Mouse (Mus musculus) cerebellum, adult 9-10 months (tissue): ENCODE measurements around the gene Myl6.
"Not testable (repeated sequence)": the region's sequence is repeated elsewhere in the genome, so short reads cannot be mapped to it uniquely, and the experiment has no call there.

Experiments
- DNase-seq: peaks from one replicate; pipeline ENCODE4 v3.0.0; 2022

The Myl6 gene

DNA sequence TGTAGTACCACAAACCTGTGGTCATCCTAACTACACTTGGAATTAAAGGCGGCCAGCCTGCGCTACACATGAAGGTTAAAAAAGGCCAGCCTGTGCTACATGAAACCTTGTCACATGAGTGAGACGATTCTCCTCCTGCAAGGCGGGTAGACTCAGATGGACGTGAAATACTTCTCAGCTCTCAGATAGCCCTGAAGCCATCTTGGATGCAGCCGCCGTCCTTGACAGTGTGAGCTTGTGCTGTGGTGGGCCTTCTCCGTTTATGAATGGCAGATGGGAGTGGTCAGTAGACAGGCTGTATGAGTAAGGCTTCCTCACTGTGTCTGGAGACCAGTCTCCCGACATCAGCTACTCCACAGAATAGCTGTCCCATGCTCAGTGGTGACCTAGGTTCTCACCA is 15.3 kb upstream of the Myl6 start:
- no peak for DNase-seq

DNA sequence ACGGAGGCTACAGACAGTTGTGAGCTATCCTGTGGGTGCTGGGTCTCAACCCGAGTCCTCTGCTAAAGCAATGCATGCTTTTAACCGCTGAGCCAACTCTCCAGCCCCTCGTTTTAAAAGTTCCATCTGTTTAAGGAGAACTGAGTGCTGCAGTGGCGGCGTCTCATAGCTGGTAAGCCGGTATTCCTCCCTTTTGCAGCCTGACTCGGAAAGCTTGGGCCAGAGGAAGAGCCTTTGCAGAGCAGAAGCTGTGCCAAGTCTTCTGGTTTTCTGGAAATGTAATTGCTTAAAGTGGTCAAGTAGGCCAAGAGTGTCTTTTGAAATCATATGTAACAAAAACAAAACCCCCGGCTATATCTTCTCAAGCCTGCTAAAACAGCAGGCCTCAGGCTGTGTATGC is 14.3 kb upstream of the Myl6 start:
- DNase-seq, result no peak

DNA sequence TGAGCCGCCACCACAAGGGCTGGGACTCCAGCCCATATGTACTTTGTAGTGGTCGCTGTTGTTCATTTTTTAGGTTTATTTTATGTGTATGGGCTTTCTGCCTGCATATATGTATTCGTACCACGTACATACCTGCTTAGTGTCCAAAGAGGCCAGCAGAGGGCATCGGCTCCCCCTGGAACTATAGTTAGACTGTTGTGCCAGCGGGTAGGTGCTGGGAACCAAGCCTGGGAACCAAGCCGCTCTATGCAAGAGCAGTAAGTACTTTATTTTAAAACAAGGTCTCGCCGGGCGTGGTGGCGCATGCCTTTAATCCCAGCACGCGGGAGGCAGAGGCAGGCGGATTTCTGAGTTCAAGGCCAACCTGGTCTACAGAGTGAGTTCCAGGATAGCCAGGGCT is 12.0 kb upstream of the Myl6 start:
- DNase-seq, result no peak

DNA sequence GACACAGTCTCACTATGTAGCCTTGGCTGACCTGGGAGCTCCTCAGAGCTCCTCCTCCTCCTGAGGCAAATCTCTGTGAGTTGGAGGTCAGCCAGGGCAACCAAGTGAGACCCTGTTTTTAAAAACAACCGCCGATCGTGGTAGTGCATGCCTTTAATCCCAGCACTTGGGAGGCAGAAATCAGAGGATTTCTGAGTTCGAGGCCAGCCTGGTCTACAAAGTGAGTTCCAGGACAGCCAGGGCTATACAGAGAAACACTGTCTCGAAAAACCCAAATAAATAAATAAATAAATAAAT is 11.4 kb upstream of the Myl6 start:
- not testable (repeated sequence) for DNase-seq

DNA sequence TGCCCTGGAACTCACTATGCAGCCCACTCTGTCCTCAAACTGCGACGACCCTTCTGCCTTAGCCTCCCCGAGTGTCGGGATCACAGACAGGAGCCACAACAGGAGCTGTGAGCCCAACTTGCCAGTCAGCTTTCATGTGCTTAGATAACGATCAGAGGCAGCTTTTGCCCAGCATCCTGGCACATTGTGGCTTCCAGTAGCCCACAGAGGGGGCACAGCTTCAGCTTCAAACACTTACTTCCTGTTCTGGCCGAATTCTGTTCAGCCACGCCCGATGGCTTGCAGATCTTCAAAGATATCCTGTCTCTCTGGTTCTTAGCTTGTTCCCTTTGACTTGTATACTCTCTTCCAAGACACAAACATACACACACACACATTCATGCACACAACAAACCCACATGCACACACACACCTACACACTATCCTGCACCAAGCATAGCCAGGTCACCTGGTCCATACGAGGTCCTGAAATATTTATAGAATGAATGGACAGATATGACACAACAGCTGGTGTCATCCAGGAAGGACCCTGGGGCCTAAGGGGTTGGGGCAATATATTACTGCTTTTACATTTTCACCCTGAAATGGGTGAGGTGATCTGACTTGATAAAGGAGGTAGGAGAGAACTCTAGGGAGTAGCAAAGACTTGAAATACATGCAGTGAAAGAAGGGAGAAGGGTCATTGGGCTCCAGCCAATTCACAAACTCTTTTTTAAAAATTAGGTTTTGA is 10.9 kb upstream of the Myl6 start:
- DNase-seq, result no peak

DNA sequence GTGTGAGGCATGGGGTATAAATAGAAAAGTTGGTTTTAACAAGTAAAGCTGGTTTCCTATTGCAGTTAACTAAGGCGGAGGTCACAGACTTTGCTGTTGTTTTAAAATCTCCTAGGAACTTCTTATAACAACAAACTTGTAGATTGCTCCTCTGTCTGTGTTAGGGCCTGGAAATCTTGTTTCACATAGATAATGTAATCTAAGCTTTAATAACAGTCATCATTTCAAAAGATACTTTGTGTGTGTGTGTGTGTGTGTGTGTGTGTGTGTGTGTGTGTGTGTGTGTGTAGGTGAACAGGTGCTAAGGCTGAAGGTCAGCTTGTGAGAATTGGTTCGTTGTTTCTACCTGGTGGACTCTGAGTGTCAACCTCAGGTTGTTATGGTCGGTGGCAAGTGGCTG is 10.1 kb upstream of the Myl6 start:
- DNase-seq, result no peak

DNA sequence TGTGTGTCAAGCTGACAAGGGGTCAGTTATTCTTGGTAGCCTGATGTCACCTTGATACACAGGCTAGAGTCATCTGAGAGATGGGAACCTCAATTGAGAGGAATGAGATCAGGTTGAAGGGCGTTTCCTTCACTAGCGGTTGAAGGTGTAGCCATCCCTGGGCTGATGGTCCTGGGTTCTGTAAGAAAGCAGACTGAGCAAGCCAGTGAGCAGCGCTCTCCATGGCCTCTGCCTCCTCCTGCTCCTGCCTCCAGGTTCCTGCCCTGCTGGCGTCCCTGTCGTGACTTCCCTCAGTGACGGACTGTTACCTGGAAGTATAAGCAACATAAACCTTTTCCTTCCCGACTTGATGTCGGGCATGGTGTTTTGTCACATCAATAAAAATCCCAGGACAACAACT is 9.6 kb upstream of the Myl6 start:
- no peak for DNase-seq

DNA sequence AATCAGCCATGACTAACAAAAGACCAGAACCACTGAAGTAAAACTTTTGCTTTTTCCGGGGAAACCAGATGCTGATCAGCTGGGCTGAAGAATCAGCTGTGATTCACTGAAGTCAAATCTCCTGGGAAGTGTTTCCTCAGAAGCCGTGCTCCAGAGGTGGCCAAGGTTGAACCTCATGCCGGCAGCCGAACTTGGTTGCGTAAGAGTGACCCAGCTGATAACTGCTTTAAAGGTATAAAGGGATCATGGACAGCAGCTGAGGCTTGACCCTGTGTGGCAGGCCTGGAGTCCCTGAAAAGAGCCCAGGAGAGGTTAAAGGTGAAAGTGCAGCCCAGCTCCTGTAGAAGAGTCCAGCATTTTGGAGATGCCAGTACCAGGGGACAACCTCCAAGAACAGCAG is 8.4 kb upstream of the Myl6 start:
- DNase-seq, result no peak

DNA sequence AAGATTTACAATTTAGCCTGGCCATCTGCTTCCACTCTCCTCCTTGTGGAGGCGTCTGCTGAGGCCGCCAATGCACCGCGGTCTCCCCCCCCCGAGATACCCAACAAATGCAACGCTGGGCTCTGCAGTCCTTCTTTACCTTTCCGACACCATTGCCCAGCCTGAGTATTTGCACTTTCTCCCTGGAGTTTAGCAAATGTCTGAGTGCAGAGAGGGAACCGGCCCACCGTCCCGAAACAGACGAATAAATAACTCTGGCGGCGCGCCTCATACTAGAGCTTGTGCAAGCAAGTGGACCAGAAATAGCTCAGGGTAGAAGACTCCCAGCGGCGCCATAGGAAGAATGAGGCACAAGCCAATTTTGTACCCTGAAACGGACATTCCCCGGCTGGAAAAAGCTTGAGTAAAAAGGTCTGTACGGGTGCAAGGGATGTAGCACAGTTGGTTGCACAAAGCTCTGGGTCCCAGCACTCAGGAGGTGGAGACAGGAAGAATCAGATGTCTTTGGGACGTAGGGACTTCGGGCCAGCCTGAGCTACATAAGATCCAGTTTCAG is 5.2 kb upstream of the Myl6 start:
- DNase-seq, result peak; percentile 80

DNA sequence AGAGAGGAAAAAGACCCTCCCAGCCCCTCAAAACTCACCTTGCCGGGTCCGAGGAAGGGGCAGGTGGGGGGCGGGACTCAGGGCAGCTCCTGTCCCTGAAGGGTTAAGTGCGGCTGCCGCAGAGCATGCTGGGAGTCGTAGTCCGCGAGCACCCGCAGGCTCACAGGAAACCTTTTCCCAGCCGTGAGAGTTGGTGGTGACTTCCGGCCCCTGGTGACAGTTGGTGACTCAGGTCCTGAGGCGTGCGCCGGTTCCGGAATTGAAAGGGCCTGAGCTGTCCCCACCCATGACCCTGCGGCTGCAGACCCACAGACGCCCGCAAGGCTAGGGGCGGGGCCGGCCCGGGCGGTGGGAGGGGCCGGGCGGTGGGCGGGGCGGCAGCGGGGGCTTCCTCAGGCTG is 4.6 kb upstream of the Myl6 start, which contains the start of gene Myl6b:
Gene Myl6b, minus strand, starts transcription at position 96 of the 400 bp plus-strand sequence.
- DNase-seq, result peak; percentile 97

DNA sequence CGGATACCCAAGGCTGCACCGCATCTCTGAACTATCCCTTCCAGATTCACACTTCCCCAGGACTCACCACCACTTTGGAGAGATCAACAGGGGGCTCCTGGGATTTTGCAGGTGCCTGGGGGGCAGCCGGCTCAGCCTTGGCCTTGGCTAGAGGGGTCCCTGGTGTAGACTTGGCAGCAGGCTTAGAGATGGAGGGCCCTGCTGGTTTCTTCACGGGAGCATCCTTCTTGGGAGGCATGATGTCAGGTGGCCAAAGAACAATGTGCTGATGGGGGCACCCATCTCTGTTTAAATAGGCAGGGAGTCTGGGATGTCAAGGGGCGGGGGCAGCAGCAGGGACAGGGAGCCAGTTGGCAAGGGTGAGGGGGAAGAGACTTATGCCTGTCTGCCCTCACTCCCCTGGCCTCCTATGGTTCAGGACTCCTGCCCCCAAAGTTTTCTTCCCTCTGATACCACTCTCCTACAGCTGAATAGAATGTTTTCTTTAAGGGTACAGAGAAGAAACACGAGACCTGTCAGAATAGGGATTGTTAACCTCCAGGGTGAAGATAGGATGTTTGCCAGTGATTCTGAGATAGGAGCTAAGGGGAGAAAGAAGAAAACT is 3.3 kb upstream of the Myl6 start:
- DNase-seq, result peak; percentile 59

DNA sequence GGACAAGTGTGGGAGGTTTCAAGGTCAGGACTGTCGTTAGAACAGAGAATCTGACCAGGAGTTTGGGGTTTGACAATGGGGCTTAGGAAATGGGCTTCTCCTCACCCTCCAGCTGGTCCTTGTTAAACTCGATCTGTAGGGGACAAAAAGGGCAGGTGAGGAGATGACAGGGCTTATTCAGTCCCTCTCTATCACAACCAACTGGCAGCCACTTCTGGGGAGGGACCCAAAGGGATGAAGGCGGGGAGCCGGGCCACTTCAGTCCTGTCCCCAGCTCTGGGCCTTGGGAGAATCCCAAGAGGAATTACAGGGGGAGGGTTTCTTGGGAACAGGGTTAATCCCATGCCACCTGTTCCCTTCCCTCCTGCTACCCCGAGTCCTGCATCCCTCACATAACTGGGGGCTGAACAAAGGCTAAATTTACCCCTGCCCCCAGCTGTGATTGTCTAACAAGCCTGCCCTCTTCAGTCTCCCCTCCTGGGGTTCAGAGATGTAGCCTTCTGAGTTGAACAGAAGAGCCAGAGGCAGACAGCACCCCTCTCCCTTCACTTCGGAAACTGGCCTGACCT is 2.6 kb upstream of the Myl6 start:
- DNase-seq, result peak; percentile 39

DNA sequence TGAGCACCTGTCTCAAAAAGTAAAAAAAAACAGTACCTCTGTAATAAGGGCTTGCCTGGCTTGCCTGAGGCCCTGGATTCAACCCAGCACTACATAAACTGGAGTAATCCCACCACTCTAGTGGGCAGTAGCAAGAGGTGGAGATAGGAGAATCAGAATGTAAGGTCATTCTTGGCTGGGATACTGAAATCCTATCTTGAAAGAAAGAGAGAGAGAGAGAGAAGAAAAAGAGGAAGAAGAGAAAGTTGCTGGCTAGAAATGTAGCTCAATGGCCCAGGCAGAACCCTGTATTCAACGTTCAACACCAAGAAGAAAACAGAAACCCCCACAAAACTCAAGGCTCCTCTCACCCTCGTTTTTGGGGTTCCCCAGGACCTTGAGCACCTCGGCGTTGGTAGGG is 2.0 kb upstream of the Myl6 start:
- peak; percentile 50 for DNase-seq

DNA sequence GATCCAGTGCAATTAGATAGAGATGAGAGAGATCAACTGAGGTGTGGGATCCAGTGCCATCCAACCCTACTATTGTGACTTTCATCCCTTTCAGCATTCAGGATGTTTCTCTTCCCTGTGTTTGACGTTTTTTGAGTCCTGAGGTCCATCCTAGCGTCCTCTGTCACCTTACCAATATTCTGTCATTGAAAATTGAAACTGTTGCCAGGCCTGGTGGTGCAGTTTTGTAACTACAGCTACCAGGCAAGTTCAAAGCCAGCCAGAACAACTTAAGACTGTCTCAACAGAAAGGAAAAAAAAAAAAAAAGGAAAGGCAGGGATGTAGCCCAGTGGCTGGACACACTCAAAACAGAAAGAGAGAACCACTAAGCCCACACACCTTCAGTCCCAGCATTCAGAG is 1.3 kb upstream of the Myl6 start:
- peak; percentile 52 for DNase-seq

DNA sequence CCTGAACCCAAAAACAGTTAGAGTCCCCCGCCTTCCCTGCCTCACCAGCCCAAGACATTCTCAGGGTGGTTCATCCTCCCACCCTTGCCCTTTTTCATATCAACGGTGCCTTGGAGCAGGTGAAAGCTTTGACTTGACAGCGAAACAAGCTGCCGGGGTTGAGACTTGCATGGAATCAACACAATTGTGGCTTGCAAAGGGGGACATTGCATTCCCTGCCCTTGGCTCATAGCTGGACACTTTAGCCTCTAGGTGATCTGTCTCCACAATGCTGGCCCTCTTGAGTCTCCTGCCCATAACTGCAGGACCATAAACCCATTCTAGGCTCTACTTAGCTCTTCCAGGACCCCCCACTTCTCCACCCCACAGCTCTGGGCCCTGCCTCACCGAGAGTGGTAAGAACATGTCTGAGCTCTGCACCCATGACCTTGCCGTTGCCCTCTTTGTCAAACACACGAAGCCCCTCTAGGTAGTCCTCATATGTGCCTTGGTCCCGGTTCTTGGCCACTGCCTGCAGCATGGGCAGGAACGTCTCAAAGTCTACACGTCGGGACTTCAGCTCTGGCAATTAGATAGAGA is 811 bp upstream of the Myl6 start:
- DNase-seq, result peak; percentile 66

DNA sequence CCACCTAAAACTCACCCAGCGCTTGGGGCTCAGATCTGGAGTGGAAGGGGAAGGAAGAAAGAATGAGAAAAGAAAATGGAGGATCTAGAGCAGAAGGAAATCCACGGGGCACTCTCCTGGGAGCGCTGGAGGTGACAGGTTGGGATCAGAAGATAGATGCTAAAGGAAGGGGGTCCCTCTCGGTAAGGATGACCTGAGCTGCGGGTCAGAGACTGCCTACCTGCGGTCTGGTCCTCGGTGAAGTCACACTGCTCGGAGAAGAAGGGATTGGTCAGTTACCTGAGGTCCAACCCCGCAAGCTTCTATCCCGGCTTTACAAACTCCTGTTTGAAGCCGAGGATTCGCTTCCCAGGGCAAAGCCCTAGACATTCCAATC is 638 bp downstream of the Myl6 start:
- no peak for DNase-seq

DNA sequence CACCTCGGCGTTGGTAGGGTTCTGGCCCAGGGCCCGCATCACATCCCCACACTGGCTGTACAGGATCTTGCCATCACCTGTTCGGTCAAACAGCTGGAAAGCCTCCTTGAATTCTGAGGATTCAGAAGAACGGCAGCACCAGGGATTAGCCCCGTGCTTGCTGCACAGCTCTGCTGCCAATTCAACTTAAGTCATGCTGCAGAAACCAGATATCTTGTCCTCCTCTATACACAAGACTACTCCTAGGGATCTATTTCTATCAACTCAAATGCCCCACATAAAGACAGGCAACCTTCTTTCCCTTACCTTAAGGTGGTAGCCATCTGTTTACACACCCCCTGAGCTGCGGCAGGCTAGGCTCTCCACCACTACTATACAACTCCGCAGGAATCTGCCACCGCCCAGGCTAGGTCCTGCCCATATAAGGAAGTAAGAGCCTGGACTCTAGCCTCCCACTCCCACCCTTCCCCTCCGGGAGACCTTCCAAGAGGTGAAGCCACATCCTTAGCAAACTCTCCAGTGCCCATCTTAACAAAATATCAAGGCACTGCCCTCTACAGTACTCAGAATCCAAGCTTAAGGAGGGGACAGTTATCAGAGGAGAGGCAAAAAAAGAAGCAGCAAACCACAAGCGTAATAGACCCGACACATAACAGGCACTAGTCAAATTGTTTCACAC is 1.2 kb downstream of the Myl6 start:
- DNase-seq, result peak; percentile 71

DNA sequence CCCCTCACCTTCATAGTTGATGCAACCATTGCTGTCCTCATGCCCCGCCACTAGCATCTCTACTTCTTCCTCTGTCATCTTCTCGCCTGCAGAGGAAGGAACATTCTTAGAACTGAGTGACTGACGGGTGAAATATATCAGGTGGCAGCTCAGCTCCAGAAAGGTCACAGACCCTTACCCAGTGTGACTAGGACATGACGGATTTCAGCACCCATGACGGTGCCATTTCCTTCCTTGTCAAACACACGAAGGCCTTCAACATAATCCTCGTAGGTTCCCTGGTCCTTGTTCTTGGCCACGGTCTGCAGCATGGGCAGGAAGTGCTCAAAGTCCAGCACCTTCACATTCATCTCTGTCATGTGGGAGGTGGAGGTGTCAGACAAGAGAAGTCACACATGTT is 1.9 kb downstream of the Myl6 start:
- peak; percentile 43 for DNase-seq

DNA sequence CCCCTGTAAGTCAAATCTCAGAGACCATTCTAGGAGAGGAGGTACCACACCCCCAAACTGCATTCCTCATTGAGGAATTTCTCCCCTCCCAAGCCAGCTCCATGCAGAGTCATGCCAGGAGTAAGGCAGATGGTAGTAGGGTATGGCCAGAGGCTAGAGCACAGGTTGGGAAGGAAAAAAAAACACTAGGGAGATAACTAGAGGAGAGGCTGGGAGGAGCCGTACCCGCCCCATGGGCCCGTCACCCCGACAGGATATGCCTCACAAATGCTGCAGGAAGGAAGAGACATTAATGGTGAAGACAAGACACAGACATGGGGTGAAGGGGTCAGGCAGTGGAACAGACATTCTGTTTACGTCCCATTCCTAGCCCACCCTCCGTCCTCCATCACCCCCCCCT is 2.5 kb downstream of the Myl6 start:
- peak; percentile 58 for DNase-seq

DNA sequence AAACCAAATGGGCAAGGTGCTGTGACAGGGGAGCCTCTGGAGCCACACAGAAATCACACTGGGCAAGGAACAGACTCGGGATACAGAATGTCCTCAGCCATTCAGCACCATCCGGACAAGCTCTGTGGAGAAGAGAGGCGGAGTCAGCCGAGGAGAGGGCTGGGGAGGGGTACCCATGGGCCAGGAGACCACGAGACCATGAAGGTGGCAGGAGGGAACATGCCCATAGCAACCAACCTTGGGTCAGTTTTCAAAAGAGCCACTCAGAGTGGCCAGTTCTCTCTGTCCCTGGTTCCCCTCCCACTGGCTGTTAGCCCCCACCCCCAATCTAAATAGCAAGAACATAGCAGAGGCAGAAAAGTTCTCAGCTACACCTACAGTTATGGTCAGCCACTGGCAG is 3.0 kb downstream of the Myl6 start:
- DNase-seq, result peak; percentile 34

DNA sequence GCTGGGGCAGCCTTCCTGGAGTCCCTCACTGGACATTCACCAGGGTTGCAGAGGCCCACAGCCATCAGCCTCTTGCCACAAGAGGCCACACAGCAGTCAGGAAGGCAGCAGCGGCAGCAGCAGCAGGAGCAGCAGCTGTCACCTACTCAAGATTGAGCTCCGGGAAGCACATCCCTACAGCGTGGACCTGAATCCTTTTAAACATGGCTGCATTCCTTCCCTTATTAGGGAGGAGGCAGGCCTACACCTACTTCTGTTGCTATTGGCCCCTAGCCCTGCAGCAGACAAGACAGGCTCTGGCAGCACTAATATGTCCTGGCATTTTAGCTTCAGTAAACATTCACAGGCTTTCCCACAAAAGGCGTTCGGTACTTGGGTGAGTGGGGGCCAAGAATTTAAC is 3.7 kb downstream of the Myl6 start:
- peak; percentile 46 for DNase-seq

DNA sequence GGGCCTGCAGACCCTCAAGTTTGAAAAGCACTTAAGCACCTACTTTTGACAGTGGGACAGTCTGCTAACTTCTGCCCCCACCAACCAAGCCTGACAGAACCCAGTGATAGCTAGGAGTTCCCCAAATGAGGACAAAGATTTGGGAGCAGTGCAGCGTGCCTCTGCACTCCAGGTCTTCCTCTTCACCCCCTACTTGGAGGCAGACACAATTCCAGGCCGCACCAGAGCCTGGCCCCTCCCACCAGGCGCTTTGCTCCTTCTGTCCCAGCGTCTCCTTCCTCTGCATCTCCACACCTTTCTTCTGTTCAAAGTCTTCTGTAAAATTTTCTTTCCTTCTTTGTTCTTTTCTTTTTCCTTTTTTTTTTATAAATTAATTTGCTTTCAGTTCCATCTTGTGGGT is 4.2 kb downstream of the Myl6 start:
- no peak for DNase-seq

DNA sequence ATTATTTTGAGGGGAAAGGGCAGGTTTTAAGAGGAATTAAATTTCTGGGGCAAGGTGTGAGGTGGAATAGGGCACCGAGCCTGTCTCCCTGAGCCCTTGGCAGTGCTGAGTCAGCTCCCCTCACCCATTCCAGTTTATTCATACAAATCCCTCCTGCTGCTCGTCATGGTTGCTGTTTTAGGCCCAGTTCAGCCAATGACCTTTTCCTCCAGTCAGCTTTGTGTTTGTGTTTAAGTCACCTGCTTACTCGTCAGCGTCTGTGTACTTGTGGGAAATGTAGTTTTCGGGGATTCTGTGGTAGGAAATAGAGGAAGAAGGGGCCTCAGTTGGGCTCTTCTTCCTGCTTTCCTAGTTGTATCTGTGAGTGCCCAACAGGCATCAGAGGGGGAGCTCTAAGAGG is 4.6 kb downstream of the Myl6 start:
- DNase-seq, result peak; percentile 45

DNA sequence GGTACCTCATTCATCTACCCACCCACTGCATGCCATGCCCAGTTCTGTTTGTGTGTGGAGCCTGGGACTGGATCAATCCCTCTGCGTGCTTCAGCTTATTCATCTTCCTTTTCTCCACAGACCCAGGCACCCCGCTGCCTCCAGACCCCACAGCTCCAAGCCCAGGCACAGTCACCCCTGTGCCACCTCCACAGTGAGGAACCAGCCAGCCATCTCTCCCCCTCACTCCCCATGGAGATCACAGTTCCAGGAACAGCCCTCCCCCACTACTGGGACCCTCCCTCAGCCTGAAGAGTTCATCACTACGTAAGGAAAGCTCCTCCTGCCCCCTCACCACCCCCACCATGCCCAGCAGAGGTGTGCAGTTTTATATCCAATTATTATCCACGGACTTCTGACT is 5.2 kb downstream of the Myl6 start:
- DNase-seq, result peak; percentile 29
